Mouse (Mus musculus) brain, embryonic 14.5 days (tissue): ENCODE data around the gene Pdgfb. TPM values are rescaled to one million over a fixed set of nuclear protein-coding genes. Genes with fewer than 3 reads are reported as not detected.

Source experiments
- DNase-seq: peaks from one replicate; pipeline ENCODE4 v3.0.0-alpha.2; 2011; ENCODE audit warnings: low read depth
- CTCF ChIP-seq: fragments of 200-500 bp; IDR thresholded peaks from 2 replicates; pipeline ENCODE4 v1.5.1; 2012; ENCODE audit warnings: inconsistent platforms, mild to moderate bottlenecking, moderate library complexity, borderline replicate concordance; ENCODE audit not compliant: insufficient read depth, insufficient read length; ENCODE audit errors: extremely low read depth
- POLR2A ChIP-seq: fragments of 200-500 bp; IDR thresholded peaks from 2 replicates; pipeline ENCODE4 v1.6.1; 2012; ENCODE audit warnings: mild to moderate bottlenecking, inconsistent platforms, borderline replicate concordance; ENCODE audit not compliant: poor library complexity, insufficient read depth, insufficient read length, severe bottlenecking; ENCODE audit errors: extremely low read depth
- polyA plus RNA-seq: library from polyadenylated mRNA; depleted of rRNA; stranded (reverse); fragments of >200 nt; gene quantifications from 2 replicates; pipeline ENCODE4 v1.2.3, GENCODE M21; 2012; rRNA removed

Gene Pdgfb
- polyA plus RNA-seq, 1 experiment = 16.8 TPM

DNA sequence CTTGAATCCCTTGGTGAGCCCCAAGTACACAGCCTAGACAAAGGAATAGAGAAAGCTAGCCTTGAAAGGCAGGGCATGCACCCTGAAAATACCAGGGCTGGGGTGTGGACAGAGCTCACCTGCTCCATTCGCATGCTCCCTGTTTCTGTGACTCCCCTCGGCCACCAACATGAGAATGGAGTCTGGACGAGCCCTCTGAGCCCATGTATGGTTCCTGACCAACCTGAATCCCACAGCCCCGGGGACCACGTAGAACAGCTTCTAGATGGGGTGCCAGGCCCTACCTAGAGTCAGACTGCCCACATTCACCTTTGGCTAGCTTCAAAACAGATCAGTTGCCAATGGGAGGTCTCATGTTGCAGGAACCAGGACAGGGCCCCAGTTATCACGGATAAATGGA lies 63.6 kb downstream of the Pdgfb start:
- DNase-seq = no peak
- TF ChIP-seq CTCF (no peak), POLR2A (no peak)

DNA sequence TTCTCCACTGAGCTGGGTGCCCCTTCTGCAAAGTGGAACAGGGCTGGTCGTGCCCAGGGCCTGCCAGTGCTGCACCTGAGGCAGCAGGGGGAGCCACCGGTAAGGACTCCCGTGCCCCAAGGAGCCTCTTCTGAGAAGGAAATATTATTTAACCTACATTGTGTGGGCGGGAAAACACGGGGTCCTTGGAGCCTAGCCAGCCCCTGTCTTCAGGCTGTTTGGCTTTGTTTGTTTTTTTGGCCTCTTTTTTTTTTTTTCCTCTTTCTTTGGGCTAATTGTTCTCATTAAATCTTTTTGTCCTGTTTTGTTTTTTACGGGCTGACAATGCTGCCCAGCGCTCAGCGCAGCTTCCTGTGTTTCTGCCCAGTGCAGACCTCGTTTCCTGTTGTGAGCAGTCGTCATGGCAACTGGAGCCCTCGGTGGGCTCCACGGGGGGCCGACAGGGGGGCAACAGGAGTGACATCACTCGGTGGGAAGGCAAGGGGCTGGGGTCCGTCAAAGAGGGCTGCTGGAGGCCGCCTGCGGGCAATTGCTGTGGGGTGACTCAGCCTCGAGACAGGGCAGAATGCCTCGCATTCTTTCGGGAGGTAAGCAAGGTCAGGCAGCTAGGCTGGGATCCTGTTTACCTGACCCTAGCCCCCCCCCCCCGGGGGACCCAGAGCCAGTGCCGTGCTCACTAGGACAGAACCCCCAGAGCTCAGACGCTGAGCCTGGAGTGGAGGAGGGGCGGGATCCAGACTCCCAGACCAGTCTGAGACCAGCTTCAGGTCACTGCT lies 64.3 kb downstream of the Pdgfb start:
- TF ChIP-seq CTCF (peak; percentile 60), POLR2A (no peak)
- DNase-seq = peak; percentile 86

DNA sequence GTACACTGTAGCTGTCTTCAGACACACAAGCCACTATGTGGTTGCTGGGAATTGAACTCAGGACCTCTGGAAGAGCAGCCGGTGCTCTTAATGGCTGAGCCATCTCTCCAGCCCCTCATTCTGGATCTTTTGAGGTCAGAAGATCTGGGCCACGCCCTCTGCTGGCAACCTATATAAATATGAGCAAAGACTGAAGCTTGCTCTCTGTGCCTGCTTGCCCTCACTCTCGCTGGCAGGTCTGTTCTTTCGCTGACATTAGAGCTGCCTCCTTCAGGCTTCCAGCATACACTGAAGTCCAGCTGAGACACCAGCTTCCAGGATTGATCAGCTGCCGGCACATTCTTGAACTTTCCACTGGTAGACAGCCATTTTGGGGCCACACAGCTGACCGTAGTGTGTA lies 67.1 kb downstream of the Pdgfb start:
- TF ChIP-seq CTCF = no peak
- no peak for TF ChIP-seq POLR2A
- DNase-seq = no peak

DNA sequence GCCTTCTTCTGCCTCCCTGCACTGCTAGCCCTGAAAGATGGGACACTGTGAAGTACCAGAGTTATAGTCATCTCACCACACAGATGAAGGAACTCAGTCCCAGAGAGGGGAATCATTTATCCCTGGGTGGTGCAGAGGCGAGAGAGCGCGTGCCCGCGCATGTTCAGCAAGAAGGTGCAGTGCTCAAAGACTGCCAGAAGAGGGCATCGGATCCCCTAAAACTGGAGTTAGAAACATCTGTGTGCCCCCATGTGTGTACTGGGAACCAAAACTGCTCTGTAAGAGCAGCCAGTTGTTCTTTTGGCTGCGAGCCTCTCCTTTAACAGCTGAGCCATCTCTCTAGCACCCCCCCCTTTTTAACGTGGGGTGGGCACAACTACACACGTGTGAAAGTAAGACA lies 68.0 kb downstream of the Pdgfb start:
- no peak for DNase-seq
- no peak for TF ChIP-seq POLR2A
- peak; percentile 41; the same call in 1 of the 2 replicates for TF ChIP-seq CTCF

DNA sequence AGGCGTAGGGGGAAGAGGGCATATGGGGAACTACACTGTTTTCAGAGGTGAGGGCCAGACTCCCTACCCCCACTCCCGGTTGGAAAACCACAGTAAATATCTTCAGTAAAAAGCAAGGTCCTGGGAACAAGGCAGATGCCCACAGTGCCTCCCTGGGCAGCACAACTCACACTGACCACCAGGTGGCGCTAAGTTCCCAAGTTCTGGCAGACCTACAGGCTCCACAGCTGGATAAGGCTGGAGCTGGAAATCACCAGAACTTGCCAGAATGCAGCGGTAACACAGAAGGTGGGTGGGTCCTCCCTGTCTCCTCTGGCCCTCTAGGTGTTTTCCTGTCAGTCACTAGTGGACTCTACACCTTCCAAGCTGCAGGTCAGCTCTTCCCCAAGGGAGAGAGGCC lies 68.8 kb downstream of the Pdgfb start:
- TF ChIP-seq CTCF (peak; percentile 97), POLR2A (no peak)

More for the DNA sequence above, 68.8 kb downstream of the Pdgfb start:
- peak; percentile 92 for DNase-seq

Other genes with a start within 250 kb of the Pdgfb start
- 77.6 and 110 TPM in 2 replicates for gene Dnal4, start 237.1 kb downstream of the Pdgfb start, polyA plus RNA-seq
- gene Nptxr, start 210.2 kb downstream of the Pdgfb start, polyA plus RNA-seq = 20.7 and 53.6 TPM in 2 replicates
- 0.53 and 1.8 TPM in 2 replicates for gene Npcd, start 180.7 kb downstream of the Pdgfb start, polyA plus RNA-seq
- 69.6 and 84.6 TPM in 2 replicates for gene Cbx6, start 180.3 kb downstream of the Pdgfb start, polyA plus RNA-seq
- gene Apobec3, start 123.3 kb downstream of the Pdgfb start, polyA plus RNA-seq = 4.7 and 5.6 TPM in 2 replicates
- 10.9 and 14.4 TPM in 2 replicates for gene Cbx7, start 43.9 kb downstream of the Pdgfb start, polyA plus RNA-seq
- 64.7 and 75.5 TPM in 2 replicates for gene Syngr1, start 76.4 kb upstream of the Pdgfb start, polyA plus RNA-seq
- gene Rpl3, start 76.9 kb upstream of the Pdgfb start, polyA plus RNA-seq = 770 and 873 TPM in 2 replicates
- 49.3 and 55.3 TPM in 2 replicates for gene Tab1, start 118.2 kb upstream of the Pdgfb start, polyA plus RNA-seq
- gene Mgat3, start 158.7 kb upstream of the Pdgfb start, polyA plus RNA-seq = 47.2 and 64.7 TPM in 2 replicates
- 14.3 and 20.8 TPM in 2 replicates for gene Mief1, start 219.0 kb upstream of the Pdgfb start, polyA plus RNA-seq
- not detected in 2 replicates for gene AC140267.1, start 220.9 kb upstream of the Pdgfb start, polyA plus RNA-seq
- gene Atf4, start 240.2 kb upstream of the Pdgfb start, polyA plus RNA-seq = 236 and 364 TPM in 2 replicates
- 51.4 and 54.7 TPM in 2 replicates for gene Rps19bp1, start 249.3 kb upstream of the Pdgfb start, polyA plus RNA-seq